Mouse (Mus musculus) hematopoietic multipotent progenitor cell, adult 10-12 weeks (in vitro differentiated cells): Measurements from ENCODE around the gene Rasgrp4. TPM values are rescaled to one million over a fixed set of nuclear protein-coding genes. Genes with fewer than 3 reads are reported as not detected.

ENCODE experiments used
- polyA plus RNA-seq: library from polyadenylated mRNA; stranded (reverse); fragments of >175 nt; gene quantifications from 2 replicates; pipeline ENCODE4 v1.2.3, GENCODE M21; 2012; ENCODE audit warnings: low replicate concordance

The Rasgrp4 gene
- 23.8 and 55.8 TPM in 2 replicates for polyA plus RNA-seq

DNA sequence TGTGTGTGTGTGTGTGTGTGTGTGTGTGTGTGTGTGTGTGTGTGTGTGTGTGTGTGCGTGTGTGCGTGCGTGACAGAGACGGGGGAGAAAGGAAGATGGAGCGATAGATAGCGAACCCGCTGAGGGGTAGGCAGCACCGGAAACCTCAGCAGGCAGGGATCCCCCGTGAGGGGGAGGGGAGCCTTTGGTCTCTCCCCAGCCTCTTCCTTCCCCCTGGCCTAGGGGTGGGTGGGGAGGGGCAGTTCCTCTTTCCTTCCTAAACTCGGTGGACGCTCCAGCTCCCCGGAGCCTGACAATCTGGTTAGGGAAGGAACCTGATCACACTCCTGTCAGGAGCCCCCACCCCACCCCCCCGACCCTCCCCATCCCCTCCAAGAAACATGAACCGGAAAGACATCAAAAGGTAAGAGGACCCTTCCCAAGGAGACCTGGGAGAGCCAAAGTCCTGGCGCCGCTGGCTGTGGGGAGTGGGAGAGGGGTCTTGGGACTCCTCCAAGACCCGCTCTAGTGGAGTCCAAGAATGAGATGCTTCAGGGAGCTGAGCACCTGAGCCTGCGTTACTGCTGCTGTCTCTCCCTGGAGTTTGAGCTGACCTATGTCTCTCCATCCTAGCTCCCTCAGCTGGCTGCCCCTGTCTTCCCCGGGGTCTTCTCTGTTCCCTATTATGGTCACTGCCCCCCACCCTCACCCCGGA, at the start of gene Rasgrp4:
Rasgrp4 (plus strand) TSS at position 159 of the 694 bp plus-strand sequence.

DNA sequence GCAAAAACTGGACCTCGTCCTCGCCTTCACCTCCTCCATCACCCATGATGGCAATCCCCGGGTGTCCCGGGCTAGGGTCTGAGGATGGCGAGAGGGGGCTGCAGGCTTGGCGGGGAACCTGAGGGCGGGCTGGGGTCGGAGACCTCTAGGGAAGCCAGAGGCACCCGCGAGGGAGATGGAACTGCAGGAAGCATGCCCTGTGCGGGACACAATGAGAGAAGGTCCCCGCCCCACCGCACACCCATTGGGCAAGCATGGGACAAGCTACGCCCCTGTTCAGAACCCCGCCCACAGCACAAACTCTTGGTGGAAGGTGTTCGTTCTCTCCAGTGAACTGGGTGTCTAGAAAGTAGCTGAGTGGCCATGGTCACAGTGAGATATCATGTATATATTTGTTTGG, 9.7 kb upstream of the Rasgrp4 start, which contains the start of gene Ryr1:
Ryr1 (minus strand) TSS at position 210 of the 400 bp plus-strand sequence.

DNA sequence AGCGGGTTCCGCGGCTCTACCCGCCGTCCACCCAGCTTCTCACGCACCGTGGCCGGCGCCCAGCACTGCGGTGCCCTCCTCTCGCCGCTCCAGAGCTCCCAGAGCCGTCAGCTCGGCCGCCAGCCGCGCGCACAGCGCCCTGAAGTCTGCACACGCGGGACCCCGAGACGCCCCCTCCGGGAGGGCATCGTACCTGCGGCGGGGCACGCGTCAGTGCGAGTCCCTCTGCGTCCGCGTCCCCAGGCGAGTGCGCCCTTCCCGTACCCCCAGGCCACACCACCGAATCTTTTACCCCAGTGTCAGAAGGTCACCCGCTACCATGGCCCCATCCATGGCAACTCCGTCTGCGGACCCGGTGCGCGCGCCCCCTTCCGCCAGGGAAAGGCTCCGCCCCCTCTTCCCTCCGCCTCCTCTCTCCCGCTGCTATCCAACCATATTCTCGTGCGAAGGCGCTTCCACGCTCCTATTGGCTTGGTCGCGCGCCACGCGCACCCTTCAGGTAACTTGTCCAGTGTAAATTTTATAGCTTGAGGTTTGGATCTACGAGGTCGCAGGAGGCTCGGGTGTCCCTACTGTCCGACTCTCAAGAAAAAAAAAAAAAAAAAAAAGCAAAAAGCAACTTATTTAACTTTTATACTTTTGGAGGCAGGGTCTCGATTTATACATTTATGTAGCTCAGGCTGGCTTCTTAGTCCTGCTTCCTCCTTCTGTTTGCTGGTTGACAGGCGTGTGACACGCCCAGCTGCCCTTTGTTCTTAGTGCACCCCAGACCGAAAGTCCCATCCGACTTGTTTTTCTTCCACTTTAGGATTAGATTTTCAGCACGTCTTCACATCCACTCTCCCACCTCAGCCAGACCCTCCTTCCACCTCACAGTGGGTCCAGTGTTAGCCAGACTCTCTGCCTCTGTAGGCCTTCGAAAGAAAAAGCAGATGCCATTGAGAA, 21.5 kb downstream of the Rasgrp4 start, which contains the start of gene Fam98c:
Fam98c (minus strand) TSS at position 397 of the 945 bp plus-strand sequence.

DNA sequence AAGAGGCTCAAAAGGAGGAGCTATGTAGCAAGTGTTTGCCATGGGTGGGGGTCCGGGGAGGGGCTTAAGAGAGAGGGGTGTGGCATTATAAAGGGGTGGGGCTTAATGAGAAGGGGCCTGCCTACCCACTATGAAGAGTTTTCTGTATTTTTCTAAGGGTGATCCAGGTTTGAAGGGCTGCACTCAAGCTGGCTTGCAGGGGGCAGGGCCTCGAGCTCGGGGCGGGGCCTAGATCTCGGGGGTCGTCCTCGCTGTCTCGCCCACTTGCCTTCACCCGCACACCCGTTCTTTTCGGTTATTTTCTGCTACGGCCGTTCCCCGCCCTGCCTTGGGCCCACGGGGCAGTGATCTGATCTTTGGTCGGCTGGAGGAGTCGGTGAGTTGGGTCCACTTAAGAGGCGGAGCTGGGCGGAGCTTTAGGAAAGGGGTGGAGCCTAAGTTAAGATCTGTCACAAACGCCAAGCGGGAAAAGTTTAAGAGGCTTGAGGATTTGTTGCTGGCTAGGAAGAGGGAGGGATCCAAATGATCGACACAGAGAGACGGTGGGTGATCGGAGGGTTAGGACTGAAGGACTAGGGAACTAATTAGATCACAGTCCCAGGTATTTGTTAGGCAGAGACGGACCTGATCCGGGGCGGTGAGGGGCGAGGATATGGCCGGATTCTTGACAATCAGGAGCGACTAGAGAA, 35.6 kb downstream of the Rasgrp4 start, which contains the start of the genes Ggn and Spred3:
Ggn (plus strand) TSS at position 145 of the 689 bp plus-strand sequence.
Spred3 (minus strand) TSS at position 346 of the 689 bp plus-strand sequence.

DNA sequence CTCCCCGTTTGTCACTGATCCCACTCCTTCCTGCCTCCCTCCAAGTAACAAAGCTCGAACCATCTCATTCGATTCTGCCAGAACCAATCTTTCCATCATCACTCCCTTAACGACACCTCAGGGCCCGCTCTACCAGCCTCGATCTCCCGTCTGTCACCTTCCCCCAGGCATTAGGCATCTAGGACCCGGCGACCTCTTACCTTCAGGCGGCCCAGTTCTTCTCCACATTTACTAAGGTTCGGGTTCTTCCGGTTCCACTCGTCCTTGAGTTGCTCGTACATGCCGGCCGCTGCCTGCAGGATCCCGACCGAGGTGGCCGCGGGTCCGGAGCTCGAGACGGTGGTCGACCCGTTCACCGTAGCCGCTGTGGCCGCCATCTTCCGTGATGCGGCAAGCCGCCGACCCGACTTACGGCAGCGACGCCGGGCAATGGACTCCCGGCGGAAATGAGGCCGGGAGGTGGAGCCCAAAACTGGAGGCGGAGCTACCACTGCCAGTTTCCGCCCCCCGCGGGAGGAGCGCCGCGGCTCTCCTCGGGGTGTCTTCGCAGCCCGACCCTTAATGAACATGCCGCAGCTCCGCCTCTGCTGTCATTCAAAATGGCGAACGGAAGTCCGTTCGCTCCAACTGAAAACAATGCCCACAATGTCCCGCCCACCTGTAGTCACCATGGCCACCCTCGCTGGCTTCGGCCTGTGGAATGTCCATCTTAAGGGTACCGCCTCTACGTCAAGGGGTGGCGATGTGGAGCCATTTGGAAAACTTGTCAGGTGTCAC, 45.6 kb downstream of the Rasgrp4 start, which contains the start of gene Psmd8:
Psmd8 (minus strand) TSS at position 625 of the 777 bp plus-strand sequence.

Other genes starting within 250 kb of the Rasgrp4 start
- 220 and 236 TPM in 2 replicates for gene Actn4, start 172.5 kb upstream of the Rasgrp4 start, polyA plus RNA-seq
- gene Eif3k, start 153.0 kb upstream of the Rasgrp4 start, polyA plus RNA-seq: 58.3 and 170 TPM in 2 replicates
- gene Map4k1, start 152.8 kb upstream of the Rasgrp4 start, polyA plus RNA-seq: 503 and 613 TPM in 2 replicates
- gene Ryr1, start 9.7 kb upstream of the Rasgrp4 start, polyA plus RNA-seq: 0.59 and 0.78 TPM in 2 replicates
- 42.3 and 45.1 TPM in 2 replicates for gene Fam98c, start 21.4 kb downstream of the Rasgrp4 start, polyA plus RNA-seq
- gene Ggn, start 35.4 kb downstream of the Rasgrp4 start, polyA plus RNA-seq: 0.52 and 1.4 TPM in 2 replicates
- 0.24 and 0.53 TPM in 2 replicates for gene Spred3, start 35.6 kb downstream of the Rasgrp4 start, polyA plus RNA-seq
- 70.1 and 94.2 TPM in 2 replicates for gene Psmd8, start 45.9 kb downstream of the Rasgrp4 start, polyA plus RNA-seq
- gene Catsperg1, start 79.2 kb downstream of the Rasgrp4 start, polyA plus RNA-seq: 0.35 and 0.64 TPM in 2 replicates
- gene Kcnk6, start 97.7 kb downstream of the Rasgrp4 start, polyA plus RNA-seq: 11.8 and 18.6 TPM in 2 replicates
- 80.7 and 105 TPM in 2 replicates for gene Yif1b, start 103.5 kb downstream of the Rasgrp4 start, polyA plus RNA-seq
- 2.3 and 6.8 TPM in 2 replicates for gene 2200002D01Rik, start 113.6 kb downstream of the Rasgrp4 start, polyA plus RNA-seq
- gene Spint2, start 147.1 kb downstream of the Rasgrp4 start, polyA plus RNA-seq: 79.8 and 260 TPM in 2 replicates
- 11.8 and 41.5 TPM in 2 replicates for gene Ppp1r14a, start 154.5 kb downstream of the Rasgrp4 start, polyA plus RNA-seq
- 0.45 and 0.54 TPM in 2 replicates for gene Dpf1, start 169.1 kb downstream of the Rasgrp4 start, polyA plus RNA-seq